Mouse (Mus musculus): Measurements from ENCODE around the gene Wwp2. TPM values are rescaled to one million over a fixed set of nuclear protein-coding genes. Genes with fewer than 3 reads are reported as not detected.

Wwp2 gene
- polyA plus RNA-seq, 1 experiment from 2014 or later, result 35.2 TPM

- Histone ChIP-seq H3K27me3 (ENCODE audit: control insufficient read depth, insufficient read depth, low read length) (no peaks in the 10 kb centered on the region), H3K4me3 (ENCODE audit: low read depth, low read length) (no peak overlapping the region), H3K27ac (ENCODE audit: low read depth, low read length) (no peak overlapping the region), H3K4me2 (no peak overlapping the region), H3K36me3 (ENCODE audit: control insufficient read depth, insufficient read depth, low read length) (no peaks in the 10 kb centered on the region; the same call in 1 of the 2 replicates), H3K9ac (ENCODE audit: low read depth, low read length) (no peak overlapping the region), H3K9me3 (replicated peaks; ENCODE audit: control insufficient read depth, low read length) (no peaks in the 10 kb centered on the region), H3K4me1 (ENCODE audit: control insufficient read depth, insufficient read depth, low read length) (no peaks in the 10 kb centered on the region)
- ATAC-seq (replicated peaks; ENCODE audit: insufficient number of reproducible peaks, low FRiP score, low TSS enrichment), result no peak
- WGBS (ENCODE audit: insufficient replicate concordance), result 84% methylated on average over 3 of the region's 3 CpGs
These were observed 74.6 kb downstream of the Wwp2 start for GRCm38 (mm10) chr8:107510766-107511165.

GRCm38 (mm10) chr8:107513249-107513648, 77.1 kb downstream of the Wwp2 start:
- WGBS (ENCODE audit: insufficient replicate concordance), result 83% methylated on average over 2 of the region's 2 CpGs
- H3K4me3 ChIP-seq (ENCODE audit: low read depth, low read length), result no peak overlapping the region

DNA sequence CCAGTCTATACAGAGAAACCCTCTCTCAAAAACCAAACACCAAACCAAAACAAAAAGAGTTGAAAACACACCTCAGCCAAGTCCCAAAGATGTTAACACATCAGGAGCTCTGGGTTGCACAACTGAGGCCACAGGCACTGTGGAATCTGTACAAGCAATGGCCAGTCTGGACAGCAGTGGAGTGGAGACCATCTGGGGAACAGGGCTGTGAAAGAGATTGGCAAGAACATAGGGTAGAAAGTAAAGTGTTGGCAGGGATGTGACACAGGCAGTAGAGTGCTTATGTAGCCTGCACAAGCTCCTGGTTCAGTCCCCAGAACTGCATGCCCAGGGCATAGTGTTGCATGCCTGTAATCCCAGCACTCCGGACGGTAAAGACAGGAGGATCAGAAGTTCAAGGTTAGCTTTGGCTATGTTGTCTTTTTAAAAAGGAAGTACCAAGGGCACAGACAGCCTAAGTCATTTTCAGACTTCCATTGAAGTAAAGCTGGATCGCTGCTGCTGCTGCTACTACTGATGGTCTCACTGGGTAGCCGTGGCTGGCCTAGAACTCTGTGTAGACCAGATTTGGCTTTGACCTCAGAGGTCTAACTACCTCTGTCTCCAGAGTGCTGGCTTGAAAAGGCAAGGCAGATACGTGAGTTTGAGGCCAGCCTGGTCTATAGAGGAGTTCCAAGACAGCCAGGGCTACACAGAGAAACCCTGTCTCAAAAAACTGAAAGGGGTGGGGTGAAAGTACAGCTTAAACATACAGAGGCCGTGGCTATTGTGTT, 79.0 kb downstream of the Wwp2 start:
- no peak overlapping the region for H3K4me2 ChIP-seq
- no peaks in the 10 kb centered on the region for H3K36me3 ChIP-seq (ENCODE audit: control insufficient read depth, insufficient read depth, low read length)
- no peaks in the 10 kb centered on the region for H3K4me1 ChIP-seq (ENCODE audit: control insufficient read depth, insufficient read depth, low read length)
- no peak overlapping the region for H3K27ac ChIP-seq (ENCODE audit: low read depth, low read length)
- H3K9ac ChIP-seq (ENCODE audit: low read depth, low read length), result no peak overlapping the region
- no peaks in the 10 kb centered on the region for H3K27me3 ChIP-seq (ENCODE audit: control insufficient read depth, insufficient read depth, low read length)
- H3K9me3 ChIP-seq (replicated peaks; ENCODE audit: control insufficient read depth, low read length), result no peaks in the 10 kb centered on the region
- H3K4me3 ChIP-seq (ENCODE audit: low read depth, low read length), result no peak overlapping the region
- 88% methylated on average over 6 of the region's 6 CpGs for WGBS (ENCODE audit: insufficient replicate concordance)
- ATAC-seq (replicated peaks; ENCODE audit: insufficient number of reproducible peaks, low FRiP score, low TSS enrichment), result no peak

More at GRCm38 (mm10) chr8:107513249-107513648, 77.1 kb downstream of the Wwp2 start:
- no peak overlapping the region for H3K4me2 ChIP-seq
- H3K4me1 ChIP-seq (ENCODE audit: control insufficient read depth, insufficient read depth, low read length), result no peaks in the 10 kb centered on the region
- no peak overlapping the region for H3K27ac ChIP-seq (ENCODE audit: low read depth, low read length)
- no peak overlapping the region for H3K9ac ChIP-seq (ENCODE audit: low read depth, low read length)
- no peaks in the 10 kb centered on the region for H3K36me3 ChIP-seq (ENCODE audit: control insufficient read depth, insufficient read depth, low read length)
- H3K27me3 ChIP-seq (ENCODE audit: control insufficient read depth, insufficient read depth, low read length), result no peaks in the 10 kb centered on the region
- no peak for ATAC-seq (replicated peaks; ENCODE audit: insufficient number of reproducible peaks, low FRiP score, low TSS enrichment)
- no peaks in the 10 kb centered on the region for H3K9me3 ChIP-seq (replicated peaks; ENCODE audit: control insufficient read depth, low read length)

DNA sequence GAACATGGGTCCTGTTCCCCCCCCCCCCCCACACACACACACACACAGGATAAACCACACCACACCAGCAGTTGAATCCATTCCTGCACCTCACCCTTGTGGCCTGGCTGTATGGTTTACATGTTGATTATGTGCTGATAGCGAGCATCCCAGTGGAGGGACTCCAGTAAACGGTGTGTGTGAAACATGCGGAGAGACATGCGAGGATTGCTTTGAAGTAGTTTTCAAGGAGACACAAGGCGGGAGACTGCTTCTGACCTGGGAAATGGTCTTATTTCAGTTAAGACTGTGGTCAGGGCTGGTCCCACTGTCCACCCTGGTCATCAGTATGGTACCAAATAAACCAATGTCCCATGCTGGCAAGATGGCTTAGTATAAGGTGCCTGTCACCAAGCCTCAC, 82.6 kb downstream of the Wwp2 start:
- H3K4me3 ChIP-seq (ENCODE audit: low read depth, low read length), result no peak overlapping the region
- 83% methylated on average over 5 of the region's 5 CpGs for WGBS (ENCODE audit: insufficient replicate concordance)
- H3K9ac ChIP-seq (ENCODE audit: low read depth, low read length), result no peak overlapping the region
- no peaks in the 10 kb centered on the region for H3K4me1 ChIP-seq (ENCODE audit: control insufficient read depth, insufficient read depth, low read length)
- no peaks in the 10 kb centered on the region for H3K9me3 ChIP-seq (replicated peaks; ENCODE audit: control insufficient read depth, low read length)
- H3K36me3 ChIP-seq (ENCODE audit: control insufficient read depth, insufficient read depth, low read length), result no peaks in the 10 kb centered on the region
- H3K27me3 ChIP-seq (ENCODE audit: control insufficient read depth, insufficient read depth, low read length), result no peaks in the 10 kb centered on the region
- H3K27ac ChIP-seq (ENCODE audit: low read depth, low read length), result no peak overlapping the region
- no peak overlapping the region for H3K4me2 ChIP-seq
- ATAC-seq (replicated peaks; ENCODE audit: insufficient number of reproducible peaks, low FRiP score, low TSS enrichment), result no peak

DNA sequence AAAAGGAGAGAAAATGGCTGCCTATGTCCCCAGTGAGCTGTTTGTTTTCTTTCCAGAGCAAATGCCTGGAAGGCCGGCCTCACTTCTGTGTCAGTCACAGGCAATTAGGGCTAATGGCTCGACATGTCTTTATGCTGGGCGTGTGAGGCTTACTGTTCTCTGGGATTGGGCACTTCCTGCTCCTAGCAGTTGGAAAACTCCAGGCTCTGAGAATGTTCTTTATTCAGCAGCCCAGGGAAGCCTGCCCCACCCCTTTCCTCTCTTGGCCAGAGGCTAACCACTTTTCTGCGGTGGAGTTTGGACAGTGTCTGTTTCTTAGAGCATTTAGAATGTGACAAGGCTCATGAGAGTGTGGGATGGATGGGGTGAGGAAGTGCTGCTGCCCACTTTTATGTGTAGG, 83.7 kb downstream of the Wwp2 start:
- H3K27ac ChIP-seq (ENCODE audit: low read depth, low read length), result no peak overlapping the region
- H3K4me2 ChIP-seq, result no peak overlapping the region
- no peaks in the 10 kb centered on the region for H3K9me3 ChIP-seq (replicated peaks; ENCODE audit: control insufficient read depth, low read length)
- H3K27me3 ChIP-seq (ENCODE audit: control insufficient read depth, insufficient read depth, low read length), result no peaks in the 10 kb centered on the region
- no peak overlapping the region for H3K4me3 ChIP-seq (ENCODE audit: low read depth, low read length)
- ATAC-seq (replicated peaks; ENCODE audit: insufficient number of reproducible peaks, low FRiP score, low TSS enrichment), result no peak
- 20% methylated on average over 4 of the region's 4 CpGs for WGBS (ENCODE audit: insufficient replicate concordance)
- no peaks in the 10 kb centered on the region for H3K36me3 ChIP-seq (ENCODE audit: control insufficient read depth, insufficient read depth, low read length)
- H3K9ac ChIP-seq (ENCODE audit: low read depth, low read length), result no peak overlapping the region
- no peaks in the 10 kb centered on the region for H3K4me1 ChIP-seq (ENCODE audit: control insufficient read depth, insufficient read depth, low read length)

GRCm38 (mm10) chr8:107521788-107522554, 85.8 kb downstream of the Wwp2 start:
- Histone ChIP-seq H3K36me3 (ENCODE audit: control insufficient read depth, insufficient read depth, low read length) (no peaks in the 10 kb centered on the region), H3K4me2 (no peak overlapping the region), H3K4me3 (ENCODE audit: low read depth, low read length) (no peak overlapping the region), H3K9me3 (replicated peaks; ENCODE audit: control insufficient read depth, low read length) (no peaks in the 10 kb centered on the region), H3K4me1 (ENCODE audit: control insufficient read depth, insufficient read depth, low read length) (no peaks in the 10 kb centered on the region), H3K9ac (ENCODE audit: low read depth, low read length) (no peak overlapping the region), H3K27me3 (ENCODE audit: control insufficient read depth, insufficient read depth, low read length) (no peaks in the 10 kb centered on the region), H3K27ac (ENCODE audit: low read depth, low read length) (no peak overlapping the region; the same call in 1 of the 2 replicates)
- ATAC-seq (replicated peaks; ENCODE audit: insufficient number of reproducible peaks, low FRiP score, low TSS enrichment), result no peak
- 66% methylated on average over 8 of the region's 8 CpGs for WGBS (ENCODE audit: insufficient replicate concordance)

DNA sequence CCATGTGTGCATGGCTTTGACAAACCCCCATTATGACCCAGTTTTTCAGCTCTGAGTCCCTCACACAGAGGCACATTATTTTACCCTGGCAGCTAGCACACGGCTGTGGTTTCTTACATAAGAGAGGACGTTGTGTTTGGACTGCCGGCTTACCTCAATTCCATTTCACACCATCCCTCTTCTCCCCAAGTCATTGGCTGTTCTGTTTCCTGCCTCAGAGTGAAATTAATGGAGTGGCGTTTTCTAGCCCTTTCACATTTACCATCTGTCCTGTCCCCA, 86.3 kb downstream of the Wwp2 start:
- Histone ChIP-seq H3K4me3 (ENCODE audit: low read depth, low read length) (no peak overlapping the region), H3K4me1 (ENCODE audit: control insufficient read depth, insufficient read depth, low read length) (no peaks in the 10 kb centered on the region), H3K36me3 (ENCODE audit: control insufficient read depth, insufficient read depth, low read length) (no peaks in the 10 kb centered on the region), H3K27me3 (ENCODE audit: control insufficient read depth, insufficient read depth, low read length) (no peaks in the 10 kb centered on the region), H3K9me3 (replicated peaks; ENCODE audit: control insufficient read depth, low read length) (no peaks in the 10 kb centered on the region), H3K27ac (ENCODE audit: low read depth, low read length) (no peak overlapping the region), H3K4me2 (no peak overlapping the region), H3K9ac (ENCODE audit: low read depth, low read length) (no peak overlapping the region)
- ATAC-seq (replicated peaks; ENCODE audit: insufficient number of reproducible peaks, low FRiP score, low TSS enrichment), result no peak
- WGBS (ENCODE audit: insufficient replicate concordance), result 65% methylated on average over 4 of the region's 4 CpGs

GRCm38 (mm10) chr8:107524535-107524934, 88.4 kb downstream of the Wwp2 start:
- Histone ChIP-seq H3K27me3 (ENCODE audit: control insufficient read depth, insufficient read depth, low read length) (no peaks in the 10 kb centered on the region), H3K4me2 (no peak overlapping the region), H3K27ac (ENCODE audit: low read depth, low read length) (no peak overlapping the region), H3K9ac (ENCODE audit: low read depth, low read length) (no peak overlapping the region), H3K36me3 (ENCODE audit: control insufficient read depth, insufficient read depth, low read length) (no peaks in the 10 kb centered on the region), H3K4me3 (ENCODE audit: low read depth, low read length) (no peak overlapping the region), H3K9me3 (replicated peaks; ENCODE audit: control insufficient read depth, low read length) (no peaks in the 10 kb centered on the region), H3K4me1 (ENCODE audit: control insufficient read depth, insufficient read depth, low read length) (no peaks in the 10 kb centered on the region)
- ATAC-seq (replicated peaks; ENCODE audit: insufficient number of reproducible peaks, low FRiP score, low TSS enrichment), result no peak
- whole genome bisulfite sequencing (ENCODE audit: insufficient replicate concordance), result 85% methylated on average over 4 of the region's 4 CpGs

- H3K4me2 ChIP-seq, result no peak overlapping the region
- WGBS (ENCODE audit: insufficient replicate concordance), result 76% methylated on average over 6 of the region's 6 CpGs
- H3K9ac ChIP-seq (ENCODE audit: low read depth, low read length), result no peak overlapping the region
- no peak overlapping the region for H3K4me3 ChIP-seq (ENCODE audit: low read depth, low read length)
- H3K27ac ChIP-seq (ENCODE audit: low read depth, low read length), result no peak overlapping the region
- no peak for ATAC-seq (replicated peaks; ENCODE audit: insufficient number of reproducible peaks, low FRiP score, low TSS enrichment)
- H3K9me3 ChIP-seq (replicated peaks; ENCODE audit: control insufficient read depth, low read length), result no peaks in the 10 kb centered on the region
- H3K27me3 ChIP-seq (ENCODE audit: control insufficient read depth, insufficient read depth, low read length), result no peaks in the 10 kb centered on the region
- H3K4me1 ChIP-seq (ENCODE audit: control insufficient read depth, insufficient read depth, low read length), result no peaks in the 10 kb centered on the region
- no peaks in the 10 kb centered on the region for H3K36me3 ChIP-seq (ENCODE audit: control insufficient read depth, insufficient read depth, low read length)
These were observed 92.6 kb downstream of the Wwp2 start for GRCm38 (mm10) chr8:107528786-107529185.

Data from heart, embryonic 11.5 days (tissue).